Mouse (Mus musculus) layer of hippocampus, adult 2 months (tissue): ENCODE data around the gene Ifnz. TPM values are rescaled to one million over a fixed set of nuclear protein-coding genes. Genes with fewer than 3 reads are reported as not detected.
"Not testable (repeated sequence)": the region's sequence is repeated elsewhere in the genome, so short reads cannot be mapped to it uniquely, and the experiment has no call there.

Experiments used
- DNase-seq, 2 experiments: peaks; one replicate each; pipeline ENCODE4 v3.0.0; 2022; ENCODE audit warnings: low spot score in 2 of 2
- H3K27ac ChIP-seq: fragments of 200-600 bp; 2 replicates; pipeline ENCODE4 v1.8.1; 2022
- H3K4me3 ChIP-seq: fragments of 200-600 bp; 2 replicates; pipeline ENCODE4 v1.8.1; 2022; ENCODE audit warnings: mild to moderate bottlenecking
- CTCF ChIP-seq: fragments of 200-600 bp; conservative IDR thresholded peaks from 2 replicates; pipeline ENCODE4 v1.8.1; 2022; ENCODE audit warnings: antibody characterized with exemption, mild to moderate bottlenecking, moderate library complexity
- long read RNA-seq, 2 experiments: library from polyadenylated mRNA; stranded (forward); transcript quantifications; one replicate each; pipeline ENCODE4 v2.0.0; 2021; ENCODE audit warnings: borderline mapping rate in 2 of 2
- total RNA-seq, 2 experiments: library from RNA; stranded (reverse); gene quantifications; 2 replicates each; pipeline ENCODE4 v1.2.3; 2021

Ifnz gene
- not detected for total RNA-seq
- long read RNA-seq, experiment 1, result 0 reads
- long read RNA-seq, experiment 2, result 0 reads

DNA sequence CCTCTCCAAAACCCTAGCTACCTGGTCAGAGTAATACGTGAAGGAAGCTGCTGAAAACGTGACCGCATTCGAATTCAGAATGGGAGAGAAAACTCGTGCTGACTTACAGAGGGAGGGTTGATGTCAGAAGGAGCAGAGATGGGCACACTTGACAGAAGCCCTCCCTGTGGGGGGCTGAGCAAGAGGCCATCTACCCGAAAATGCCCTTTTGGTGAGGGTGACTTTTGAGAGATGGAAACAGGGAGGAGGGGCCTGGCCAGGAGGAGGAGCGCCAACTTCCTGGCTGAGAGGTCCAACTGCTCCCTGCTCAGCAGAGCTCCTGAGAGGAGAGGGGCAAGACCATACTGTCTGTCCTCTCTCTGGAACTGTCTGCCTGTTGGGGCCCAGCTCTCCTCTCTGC, at the start of gene Ifnz:
TSS of gene Ifnz (plus strand) at position 301 of the 400 bp plus-strand sequence.
- H3K4me3 ChIP-seq, DNase-seq: not testable (repeated sequence)

DNA sequence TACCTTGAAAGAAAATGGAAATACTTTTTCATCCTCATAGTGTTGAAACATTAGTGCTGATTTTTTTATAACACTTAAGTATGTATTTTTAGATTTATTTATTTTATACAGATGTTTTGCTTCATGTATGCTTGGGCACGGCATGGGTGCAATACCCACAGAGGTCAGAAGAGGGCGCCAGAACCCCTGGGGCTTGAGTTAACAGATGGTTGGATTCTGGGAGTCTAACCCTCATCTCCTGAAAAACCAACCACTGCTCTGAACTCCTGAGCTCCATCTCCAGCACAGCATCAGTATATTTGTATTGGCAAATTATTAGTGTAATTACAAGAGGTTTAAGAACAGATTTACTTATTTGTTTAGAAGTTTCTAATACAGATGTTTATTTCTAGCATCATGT, 43.5 kb upstream of the Ifnz start:
- peak; percentile 98 for TF ChIP-seq CTCF
- DNase-seq, result peak in 1 of 2 experiments; percentile 56
- Histone ChIP-seq H3K27ac (no peak overlapping the region), H3K4me3 (no peak overlapping the region)

More for the DNA sequence above, at the start of gene Ifnz:
- not testable (repeated sequence) for H3K27ac ChIP-seq

- no peak for DNase-seq
- Histone ChIP-seq H3K27ac (no peak overlapping the region), H3K4me3 (no peak overlapping the region)
- TF ChIP-seq CTCF, result no peak
These were observed 42.9 kb upstream of the Ifnz start for GRCm38 (mm10) chr4:88739036-88739435.

- no peak for TF ChIP-seq CTCF
- DNase-seq, result no peak
- Histone ChIP-seq H3K27ac (no peak overlapping the region), H3K4me3 (no peak overlapping the region)
These were observed 40.5 kb upstream of the Ifnz start for GRCm38 (mm10) chr4:88741426-88741825.

- TF ChIP-seq CTCF, result peak; percentile 56
- Histone ChIP-seq H3K4me3 (no peak overlapping the region), H3K27ac (no peak overlapping the region)
- DNase-seq, result no peak
These were observed 39.1 kb upstream of the Ifnz start for GRCm38 (mm10) chr4:88742771-88743371.

DNA sequence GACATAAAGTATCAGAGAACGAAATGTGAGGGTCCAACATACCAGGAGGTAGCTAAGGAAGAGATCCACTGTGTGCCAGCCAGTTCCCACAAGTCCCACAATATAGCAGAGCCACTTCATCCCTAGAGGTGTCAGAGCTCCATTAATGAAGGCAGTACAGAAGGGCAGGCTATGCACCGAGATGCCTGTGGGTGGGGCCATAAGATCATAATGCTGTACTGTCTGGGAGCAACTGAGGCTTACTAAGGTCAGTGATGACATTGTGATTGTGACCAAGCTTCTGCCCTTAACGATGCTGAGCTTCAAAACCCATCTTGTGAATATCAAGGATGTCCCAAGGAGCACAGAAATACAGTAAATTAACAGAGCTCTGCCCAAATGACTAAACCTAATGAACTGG, 37.7 kb upstream of the Ifnz start:
- 0 out of 2 replicates have a peak, but pooled peaks have one; percentile 16 for TF ChIP-seq CTCF
- Histone ChIP-seq H3K4me3 (no peak overlapping the region), H3K27ac (no peak overlapping the region)
- no peak for DNase-seq

- H3K4me3 ChIP-seq, result no peak overlapping the region
These were observed 32.0 kb upstream of the Ifnz start for GRCm38 (mm10) chr4:88749926-88750325.

GRCm38 (mm10) chr4:88754818-88755340, 27.1 kb upstream of the Ifnz start, which contains the start of gene Gm13271:
Gene Gm13271 (plus strand): TSS chr4:88754868.
- peak; percentile 53 for TF ChIP-seq CTCF

More at GRCm38 (mm10) chr4:88749926-88750325, 32.0 kb upstream of the Ifnz start:
- DNase-seq, result no peak
- H3K27ac ChIP-seq, result no peak overlapping the region
- no peak for TF ChIP-seq CTCF

GRCm38 (mm10) chr4:88756581-88757513, 25.1 kb upstream of the Ifnz start:
- Histone ChIP-seq H3K27ac (peak overlapping the region; percentile 61; the same call in 1 of the 2 replicates), H3K4me3 (peak overlapping the region; percentile 55)
- DNase-seq, result not testable (repeated sequence)

More at GRCm38 (mm10) chr4:88754818-88755340, 27.1 kb upstream of the Ifnz start, which contains the start of gene Gm13271:
- H3K4me3 ChIP-seq, H3K27ac ChIP-seq: not testable (repeated sequence)
- peak; percentile 60 to 67 for DNase-seq

DNA sequence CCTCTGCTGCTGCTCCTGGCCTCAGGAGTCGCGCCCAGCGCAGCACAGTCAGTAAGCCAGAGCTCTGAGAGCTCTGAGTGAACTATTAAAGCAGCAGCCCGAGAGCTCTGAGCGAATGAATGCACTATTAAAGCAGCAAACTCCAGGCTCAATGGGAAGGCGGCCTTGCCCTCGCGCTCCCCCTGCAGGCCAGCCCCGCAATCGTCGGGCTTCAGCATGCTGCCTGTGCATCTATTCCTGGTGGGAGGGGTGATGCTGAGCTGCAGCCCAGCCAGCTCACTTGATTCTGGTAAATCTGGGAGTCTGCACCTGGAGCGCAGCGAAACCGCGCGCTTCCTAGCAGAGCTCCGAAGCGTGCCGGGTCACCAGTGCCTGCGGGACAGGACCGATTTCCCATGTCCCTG, 24.3 kb upstream of the Ifnz start:
- DNase-seq, result peak; percentile 84 to 90
- TF ChIP-seq CTCF, result peak; percentile 72
- not testable (repeated sequence) for H3K27ac ChIP-seq
- H3K4me3 ChIP-seq, result peak overlapping the region; percentile 55

DNA sequence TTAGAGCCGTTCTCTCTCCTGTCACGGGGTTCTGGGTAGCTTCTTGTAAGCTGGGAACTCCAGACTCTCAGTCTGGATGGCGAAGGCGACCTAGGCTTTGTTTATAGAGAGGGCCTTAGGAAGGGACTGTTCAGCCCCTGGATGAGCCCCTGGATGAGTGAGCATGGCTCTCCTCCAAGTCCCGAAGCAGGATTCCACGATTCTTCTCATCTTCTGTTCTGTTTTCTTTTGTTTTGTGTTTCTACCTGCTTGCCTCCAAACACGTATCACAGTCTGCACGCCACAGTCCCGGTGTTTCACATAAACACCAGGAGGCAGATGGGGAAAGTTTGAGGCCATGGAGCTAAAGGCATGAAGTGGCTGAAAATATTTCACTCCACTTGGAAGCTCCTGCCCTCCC, 23.2 kb upstream of the Ifnz start:
- not testable (repeated sequence) for H3K4me3 ChIP-seq, H3K27ac ChIP-seq
- peak in 1 of 2 experiments; percentile 27 for DNase-seq

DNA sequence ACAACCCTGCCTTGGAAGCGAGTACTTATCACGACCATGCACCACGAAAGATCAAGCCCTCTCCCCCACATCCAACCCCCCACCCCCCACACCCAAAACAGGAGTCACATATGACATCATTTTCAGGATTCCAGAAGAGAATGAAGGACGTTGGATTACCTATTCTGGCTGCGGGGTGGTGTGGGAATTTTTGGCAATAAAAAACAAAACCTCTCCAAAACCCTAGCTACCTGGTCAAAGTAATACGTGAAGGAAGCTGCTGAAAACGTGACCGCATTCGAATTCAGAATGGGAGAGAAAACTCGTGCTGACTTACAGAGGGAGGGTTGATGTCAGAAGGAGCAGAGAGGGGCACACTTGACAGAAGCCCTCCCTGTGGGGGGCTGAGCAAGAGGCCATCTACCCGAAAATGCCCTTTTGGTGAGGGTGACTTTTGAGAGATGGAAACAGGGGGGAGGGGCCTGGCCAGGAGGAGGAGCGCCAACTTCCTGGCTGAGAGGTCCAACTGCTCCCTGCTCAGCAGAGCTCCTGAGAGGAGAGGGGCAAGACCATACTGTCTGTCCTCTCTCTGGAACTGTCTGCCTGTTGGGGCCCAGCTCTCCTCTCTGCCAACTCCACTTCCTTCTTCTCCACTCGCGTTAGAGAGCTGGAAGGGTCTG, 22.2 kb upstream of the Ifnz start, which contains the start of gene Gm13283:
TSS of gene Gm13283 (plus strand) at position 510 of the 659 bp plus-strand sequence.
- not testable (repeated sequence) for H3K27ac ChIP-seq
- DNase-seq, result peak in 1 of 2 experiments; percentile 13
- H3K4me3 ChIP-seq, result peak within 1 kb of the TSS; percentile 30; the same call in 1 of the 2 replicates

DNA sequence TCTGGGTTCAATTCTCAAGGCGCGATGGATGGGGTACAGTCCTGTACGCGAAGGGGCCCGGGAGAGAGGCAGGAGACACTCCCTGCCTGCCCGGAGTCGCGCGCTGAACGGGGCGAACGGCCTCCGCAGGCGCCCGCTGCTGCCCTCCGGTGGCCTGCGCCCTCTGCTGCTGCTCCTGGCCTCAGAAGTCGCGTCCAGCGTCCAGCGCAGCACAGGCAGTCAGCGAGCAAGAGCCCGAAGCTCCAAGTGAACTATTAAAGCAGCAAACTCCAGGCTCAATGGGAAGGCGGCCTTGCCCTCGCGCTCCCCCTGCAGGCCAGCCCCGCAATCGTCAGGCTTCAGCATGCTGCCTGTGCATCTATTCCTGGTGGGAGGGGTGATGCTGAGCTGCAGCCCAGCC, 21.5 kb upstream of the Ifnz start:
- peak; percentile 35 to 49 for DNase-seq
- not testable (repeated sequence) for H3K27ac ChIP-seq
- H3K4me3 ChIP-seq, result peak overlapping the region; percentile 30; the same call in 1 of the 2 replicates
- peak; percentile 70 for TF ChIP-seq CTCF
